Mouse (Mus musculus) embryo, embryonic 9.5 days (tissue): Measurements from ENCODE around the gene Cttnbp2nl.
A peak's percentile ranks its signal among the peaks of the same experiment; 100 is the strongest.

ENCODE experiments used
- DNase-seq: peaks from one replicate; pipeline ENCODE4 v3.0.0-alpha.2; 2017; ENCODE audit errors: extremely low spot score

The Cttnbp2nl gene

GRCm38 (mm10) chr3:105052937-105053697 is at the start of gene Cttnbp2nl:
Cttnbp2nl (minus strand) TSS chr3:105053146.
- peak; percentile 98 for DNase-seq

GRCm38 (mm10) chr3:105100270-105100589 is 47.3 kb upstream of the Cttnbp2nl start:
- no peak for DNase-seq

- DNase-seq: peak; percentile 37
Observed at GRCm38 (mm10) chr3:105099526-105100269, 46.8 kb upstream of the Cttnbp2nl start.

- DNase-seq: no peak
Observed at GRCm38 (mm10) chr3:105097581-105097980, 44.6 kb upstream of the Cttnbp2nl start.

GRCm38 (mm10) chr3:105095026-105095425 is 42.1 kb upstream of the Cttnbp2nl start:
- DNase-seq: no peak

- no peak for DNase-seq
Observed at GRCm38 (mm10) chr3:105094448-105094847, 41.5 kb upstream of the Cttnbp2nl start.

DNA sequence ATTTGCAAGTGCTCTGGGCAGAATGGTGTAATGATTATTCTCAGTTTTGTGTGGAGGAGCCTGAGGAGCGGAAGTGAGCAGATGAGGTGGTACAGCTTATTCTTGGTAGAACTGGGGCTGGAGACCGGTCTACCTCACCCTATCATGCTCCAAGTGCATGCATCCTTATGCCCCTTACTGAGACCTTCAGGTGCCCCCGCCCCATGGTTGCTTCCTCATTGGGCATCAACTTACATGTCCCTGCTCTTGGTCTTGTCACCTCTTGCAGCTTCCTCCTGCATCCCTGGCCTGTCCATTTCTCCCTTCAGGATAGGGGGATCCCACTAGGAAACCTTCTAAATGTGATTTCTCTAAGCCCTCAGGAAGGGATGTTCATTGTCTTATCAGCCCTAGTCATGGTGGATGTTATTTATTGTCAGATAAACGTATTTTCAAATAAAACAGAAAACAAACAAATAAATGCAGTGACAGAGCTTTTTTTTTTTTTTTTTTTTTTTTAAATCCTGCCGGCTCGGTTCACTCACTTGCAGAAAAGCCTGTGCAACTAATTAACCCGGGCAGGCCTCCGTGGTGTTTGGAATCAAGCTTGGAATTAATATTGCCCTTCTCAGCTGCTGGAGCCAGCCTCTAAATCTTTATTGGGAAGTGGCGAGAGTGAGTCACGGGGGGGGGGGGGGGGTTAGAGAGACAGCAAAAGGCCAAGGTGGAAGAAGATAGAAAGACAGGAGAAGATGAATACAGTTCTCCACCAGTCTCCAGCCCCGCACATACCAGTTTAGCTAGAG is 40.0 kb upstream of the Cttnbp2nl start:
- DNase-seq: no peak

DNA sequence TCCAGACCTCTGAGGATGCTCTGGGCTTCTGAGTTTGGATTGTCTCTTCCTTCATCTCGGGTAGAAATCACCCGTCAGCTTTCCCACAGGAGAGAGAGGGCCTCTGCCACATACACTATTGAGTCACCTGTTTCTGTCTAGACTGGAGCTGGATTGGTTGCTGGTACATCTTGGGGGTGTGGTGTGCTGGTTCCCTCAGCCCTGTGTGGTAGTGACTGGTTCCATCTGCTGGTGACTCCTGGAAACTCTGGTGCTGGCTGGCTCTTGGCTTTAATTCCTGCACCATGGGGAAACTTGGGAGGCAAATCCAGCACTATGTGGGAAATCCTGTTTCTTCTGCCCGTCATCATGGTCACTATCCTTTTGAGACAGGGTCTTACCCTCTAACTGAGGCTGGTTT is 38.0 kb upstream of the Cttnbp2nl start:
- peak; percentile 46 for DNase-seq

DNA sequence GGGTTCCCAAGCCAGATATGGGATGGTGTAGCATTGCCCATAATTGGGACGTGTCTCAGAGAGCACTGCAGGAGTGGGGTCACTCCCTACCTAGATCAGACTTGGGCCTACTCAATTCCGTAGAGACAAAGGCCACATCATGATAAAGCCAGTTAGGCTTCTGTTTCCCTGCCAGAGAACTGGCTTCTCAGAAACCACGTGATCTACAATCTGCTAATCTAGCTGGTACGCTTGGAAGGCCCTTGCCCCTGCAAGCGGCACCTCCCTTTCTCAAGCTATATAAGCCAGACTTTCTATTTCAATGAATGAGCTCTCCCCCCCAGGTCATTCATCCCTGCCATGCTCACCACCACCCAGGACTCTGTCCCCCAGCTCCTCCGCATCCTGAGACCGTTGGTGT is 37.2 kb upstream of the Cttnbp2nl start:
- no peak for DNase-seq

DNA sequence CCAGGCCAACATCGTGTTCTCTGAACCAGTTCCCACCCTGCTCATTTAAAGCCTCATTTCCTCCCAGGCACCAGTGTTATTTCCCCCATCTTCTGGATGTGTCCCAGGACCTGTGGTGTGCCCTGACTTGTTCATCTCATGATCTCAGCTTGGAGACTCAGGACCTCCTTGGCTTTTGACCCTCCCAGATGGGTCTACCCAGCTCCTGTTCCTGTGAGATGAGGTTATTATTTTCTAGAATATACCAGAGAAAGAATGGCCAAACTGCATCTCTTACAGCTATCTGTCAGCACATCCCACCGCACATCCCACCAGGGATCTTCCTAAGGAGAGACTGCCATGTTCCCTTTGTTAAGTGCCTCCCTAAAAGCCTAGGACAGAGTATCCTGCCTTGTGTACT is 35.7 kb upstream of the Cttnbp2nl start:
- DNase-seq: no peak

DNA sequence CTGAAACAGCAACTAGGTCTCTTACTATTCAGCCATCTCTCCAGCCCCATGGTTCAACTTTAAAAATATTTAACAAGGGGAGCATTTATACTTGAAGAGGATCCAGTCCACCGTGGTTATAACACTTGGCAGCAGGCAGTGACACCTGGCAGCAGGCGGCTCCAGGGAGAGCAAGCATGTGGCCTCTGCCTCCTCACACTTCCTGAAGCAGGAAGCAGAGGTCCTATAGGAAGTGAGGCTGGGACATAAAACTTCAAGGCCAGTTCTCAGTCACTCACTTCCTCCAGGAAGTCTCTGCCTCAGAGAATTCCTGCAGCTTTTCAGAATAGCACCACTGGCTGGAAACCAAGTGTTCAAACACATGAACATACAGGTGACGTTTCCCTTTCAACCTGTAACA is 34.4 kb upstream of the Cttnbp2nl start:
- DNase-seq: no peak

DNA sequence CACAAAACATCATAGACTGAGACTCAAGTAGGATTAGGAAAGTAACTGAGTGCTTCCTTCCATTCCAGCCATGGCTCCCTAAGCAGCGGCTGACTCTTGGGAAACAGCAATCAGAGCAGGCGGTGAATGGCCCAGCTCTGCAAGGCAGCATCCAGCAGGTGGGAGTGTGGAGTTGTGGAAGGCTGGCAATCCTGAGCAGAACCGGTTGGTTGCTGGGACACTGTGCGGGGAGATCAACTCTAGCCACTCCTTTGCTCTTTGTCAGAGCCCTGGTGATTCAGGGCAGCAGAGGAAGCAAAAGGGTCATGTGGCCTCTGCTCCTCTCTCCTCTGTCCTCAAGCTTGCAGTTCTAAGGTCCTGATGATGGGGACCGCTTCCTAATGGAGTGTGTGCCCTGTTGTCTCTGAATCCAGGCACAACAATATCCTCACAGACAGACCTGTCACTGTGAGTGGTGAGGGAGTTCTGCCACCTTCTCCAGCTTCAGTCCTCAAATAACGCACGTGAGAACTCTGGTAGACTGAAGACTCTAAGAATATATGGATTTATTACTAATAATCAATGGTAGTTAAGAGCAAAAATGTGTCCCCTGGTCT is 25.4 kb upstream of the Cttnbp2nl start:
- DNase-seq: peak; percentile 81

DNA sequence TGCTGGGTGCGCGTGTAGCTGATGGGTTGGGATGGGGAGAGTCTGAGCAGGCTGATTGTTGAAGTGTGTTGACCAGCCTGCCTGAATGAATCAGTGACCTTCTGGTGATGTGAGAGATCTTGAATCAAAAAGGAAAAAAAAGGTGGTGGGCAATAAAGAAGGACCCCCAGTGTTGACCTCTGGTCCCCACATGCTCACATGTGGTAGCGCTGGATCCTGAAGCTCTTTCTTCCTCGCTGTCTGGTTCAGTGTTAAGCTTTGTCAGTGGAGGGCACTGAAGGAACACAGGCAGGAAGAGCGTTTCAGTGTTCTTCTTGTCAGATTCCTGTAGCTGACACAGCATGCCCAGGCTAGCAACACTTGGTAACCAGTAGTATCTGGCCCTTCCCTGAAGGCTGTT is 22.9 kb upstream of the Cttnbp2nl start:
- DNase-seq: no peak

DNA sequence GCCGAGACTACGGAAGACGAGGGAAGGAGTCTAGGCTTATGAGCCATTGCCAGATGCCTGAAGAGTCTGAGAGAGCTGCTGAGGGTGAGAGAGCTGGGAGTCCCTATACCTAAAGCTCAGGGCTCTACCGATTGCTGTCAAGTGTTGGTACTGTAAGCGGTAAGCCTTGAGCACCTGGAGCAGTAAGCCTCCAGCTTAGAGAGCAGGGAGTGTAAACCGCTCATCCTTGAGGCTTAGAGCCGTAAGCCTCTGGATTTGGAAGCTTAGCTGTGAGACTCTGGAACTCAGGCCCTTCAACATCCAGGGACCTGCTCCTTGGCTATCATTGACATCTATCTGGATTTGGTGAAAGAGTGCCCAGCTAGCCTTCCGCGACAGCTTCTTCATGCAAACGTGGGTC is 19.6 kb upstream of the Cttnbp2nl start:
- no peak for DNase-seq

DNA sequence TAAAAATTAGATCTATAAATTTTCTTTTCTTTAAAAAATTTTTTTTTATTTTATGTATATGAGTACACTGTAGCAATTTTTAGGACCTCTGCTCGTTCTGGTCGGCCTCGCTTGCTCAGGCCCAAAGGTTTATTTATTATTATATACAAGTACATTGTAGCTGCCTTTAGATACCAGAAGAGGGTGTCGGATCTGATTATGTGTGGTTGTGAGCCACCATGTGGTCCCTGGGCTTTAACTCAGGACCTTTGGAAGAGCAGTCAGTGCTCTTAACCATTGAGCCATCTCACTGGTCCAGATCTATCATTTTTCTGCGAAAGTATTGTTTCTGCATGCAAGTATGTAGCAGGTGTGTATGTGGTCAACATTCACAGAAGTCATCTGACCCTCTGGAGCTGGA is 18.3 kb upstream of the Cttnbp2nl start:
- DNase-seq: no peak

DNA sequence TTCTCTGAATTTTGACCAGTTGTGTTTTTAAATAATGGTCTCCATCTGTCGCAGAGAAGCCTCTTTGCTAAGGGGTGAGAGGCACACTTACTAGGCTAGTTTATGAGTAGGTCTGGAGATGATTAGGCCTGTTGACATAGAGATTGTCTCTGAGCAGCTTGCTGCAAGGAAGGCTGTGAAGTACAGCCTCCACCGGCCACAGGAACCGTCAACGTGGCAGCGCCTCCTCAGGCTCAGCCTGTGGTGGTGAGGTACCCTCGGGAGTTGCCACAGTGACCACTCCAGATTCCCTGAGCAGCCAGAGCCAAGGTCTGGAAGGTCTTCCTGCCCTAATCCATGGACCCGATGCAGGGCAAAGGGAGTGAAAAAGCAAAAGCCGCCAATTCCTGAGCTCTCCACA is 17.6 kb upstream of the Cttnbp2nl start:
- no peak for DNase-seq

DNA sequence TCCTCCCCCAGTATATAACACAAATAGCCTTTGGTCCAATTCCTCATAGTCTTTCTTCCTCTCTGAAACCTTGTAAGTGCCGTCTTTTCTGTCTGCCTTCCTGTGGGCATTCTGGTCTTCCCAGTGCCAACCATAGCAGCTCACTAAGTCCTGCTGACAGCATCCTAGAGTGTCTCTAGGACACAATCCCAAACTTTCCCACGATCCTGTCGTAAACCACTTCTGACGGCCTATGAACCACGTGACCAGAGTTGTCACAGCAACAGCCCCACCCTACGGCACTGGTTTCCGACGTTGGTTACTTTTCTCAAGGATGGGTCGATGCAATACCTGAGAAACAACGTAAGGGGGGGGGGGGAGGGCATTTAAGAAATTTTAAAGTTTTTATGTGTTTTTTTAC is 13.6 kb upstream of the Cttnbp2nl start, which contains the start of gene 4930564D02Rik:
TSS of gene 4930564D02Rik (plus strand) at position 301 of the 400 bp plus-strand sequence.
- no peak for DNase-seq

GRCm38 (mm10) chr3:105062676-105063075 is 9.7 kb upstream of the Cttnbp2nl start:
- no peak for DNase-seq

GRCm38 (mm10) chr3:105061991-105062390 is 9.0 kb upstream of the Cttnbp2nl start:
- no peak for DNase-seq

DNA sequence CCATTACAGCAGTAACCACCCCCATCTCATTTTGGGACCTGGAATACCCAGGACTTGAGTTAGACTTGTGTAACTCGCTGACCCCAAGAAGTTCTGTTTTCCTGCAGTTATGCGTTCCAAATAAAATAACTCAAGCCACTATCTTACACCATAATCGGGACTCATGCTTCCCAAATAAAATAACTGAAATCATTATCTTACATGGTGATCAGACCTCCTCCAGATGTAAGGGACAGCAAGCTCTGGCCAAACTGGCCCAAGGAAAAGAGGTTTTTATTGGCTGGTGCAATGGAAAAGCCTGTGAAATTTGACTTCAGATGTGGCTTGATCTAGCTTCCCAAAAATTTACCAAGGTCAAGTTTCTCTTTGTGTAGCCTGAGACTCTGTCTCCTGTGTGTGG is 8.6 kb upstream of the Cttnbp2nl start:
- DNase-seq: no peak

GRCm38 (mm10) chr3:105060992-105061391 is 8.0 kb upstream of the Cttnbp2nl start:
- DNase-seq: no peak

DNA sequence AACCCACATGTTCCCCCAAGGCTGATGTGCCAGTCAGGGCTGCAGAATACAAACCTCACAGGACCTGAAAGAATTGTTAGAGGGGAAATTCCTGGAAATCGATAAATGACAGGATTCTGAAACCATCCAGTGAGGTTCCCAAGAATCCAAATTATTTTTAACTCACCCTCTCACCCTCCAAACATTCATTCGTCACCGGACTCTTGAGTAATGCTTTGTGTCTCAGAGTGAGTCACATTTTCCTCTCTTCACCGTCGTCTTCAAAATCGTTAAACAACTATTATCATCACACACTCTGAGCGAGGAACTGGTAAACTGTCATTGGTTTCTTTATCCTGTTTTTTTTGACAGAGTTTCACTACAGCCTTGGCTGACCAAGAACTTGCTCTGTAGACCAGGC is 7.0 kb upstream of the Cttnbp2nl start:
- DNase-seq: no peak
